Mouse (Mus musculus) thymus, postnatal 25 days (tissue): ENCODE measurements around the gene Gm43738.

ENCODE experiments used
- DNase-seq: peaks from one replicate; pipeline ENCODE4 v3.0.0; 2022

Gm43738 gene

GRCm38 (mm10) chr3:89100811-89101210 lies at the start of gene Gm43738:
Gm43738 (minus strand) TSS chr3:89101099.
- no peak for DNase-seq

- no peak for DNase-seq
Measured at GRCm38 (mm10) chr3:89148567-89148966, 47.7 kb upstream of the Gm43738 start.

GRCm38 (mm10) chr3:89147979-89148311 lies 47.0 kb upstream of the Gm43738 start:
- DNase-seq, result no peak

GRCm38 (mm10) chr3:89147101-89147978 lies 46.4 kb upstream of the Gm43738 start:
- no peak for DNase-seq

- DNase-seq, result no peak
Measured at GRCm38 (mm10) chr3:89145566-89145965, 44.7 kb upstream of the Gm43738 start.

GRCm38 (mm10) chr3:89144821-89145220 lies 43.9 kb upstream of the Gm43738 start:
- DNase-seq, result no peak

- DNase-seq, result peak; percentile 58
Measured at GRCm38 (mm10) chr3:89136365-89136764, 35.5 kb upstream of the Gm43738 start.

- DNase-seq, result no peak
Measured at GRCm38 (mm10) chr3:89135958-89136357, 35.1 kb upstream of the Gm43738 start, which contains the start of gene Pklr. Pklr (plus strand) TSS chr3:89136142.

GRCm38 (mm10) chr3:89133752-89134151 lies 32.9 kb upstream of the Gm43738 start:
- DNase-seq, result no peak

GRCm38 (mm10) chr3:89133063-89133450 lies 32.2 kb upstream of the Gm43738 start:
- DNase-seq, result no peak

GRCm38 (mm10) chr3:89132285-89133062 lies 31.6 kb upstream of the Gm43738 start:
- DNase-seq, result peak; percentile 8

GRCm38 (mm10) chr3:89131816-89132215 lies 30.9 kb upstream of the Gm43738 start:
- no peak for DNase-seq

- no peak for DNase-seq
Measured at GRCm38 (mm10) chr3:89129908-89130307, 29.0 kb upstream of the Gm43738 start.

- DNase-seq, result no peak
Measured at GRCm38 (mm10) chr3:89125981-89126380, 25.1 kb upstream of the Gm43738 start.

- no peak for DNase-seq
Measured at GRCm38 (mm10) chr3:89124241-89124640, 23.3 kb upstream of the Gm43738 start.

- DNase-seq, result no peak
Measured at GRCm38 (mm10) chr3:89123313-89123712, 22.4 kb upstream of the Gm43738 start.

- DNase-seq, result peak; percentile 42
Measured at GRCm38 (mm10) chr3:89115522-89115921, 14.6 kb upstream of the Gm43738 start.

GRCm38 (mm10) chr3:89113058-89113457 lies 12.2 kb upstream of the Gm43738 start:
- DNase-seq, result no peak

GRCm38 (mm10) chr3:89108146-89108545 lies 7.2 kb upstream of the Gm43738 start:
- DNase-seq, result no peak

GRCm38 (mm10) chr3:89107545-89107944 lies 6.6 kb upstream of the Gm43738 start:
- no peak for DNase-seq

- no peak for DNase-seq
Measured at GRCm38 (mm10) chr3:89106881-89107280, 6.0 kb upstream of the Gm43738 start.

- DNase-seq, result no peak
Measured at GRCm38 (mm10) chr3:89103291-89103595, 2.3 kb upstream of the Gm43738 start.

GRCm38 (mm10) chr3:89102495-89103290 lies 1.8 kb upstream of the Gm43738 start:
- no peak for DNase-seq
